Mouse (Mus musculus): ENCODE results near the gene Mrtfa.

DNA sequence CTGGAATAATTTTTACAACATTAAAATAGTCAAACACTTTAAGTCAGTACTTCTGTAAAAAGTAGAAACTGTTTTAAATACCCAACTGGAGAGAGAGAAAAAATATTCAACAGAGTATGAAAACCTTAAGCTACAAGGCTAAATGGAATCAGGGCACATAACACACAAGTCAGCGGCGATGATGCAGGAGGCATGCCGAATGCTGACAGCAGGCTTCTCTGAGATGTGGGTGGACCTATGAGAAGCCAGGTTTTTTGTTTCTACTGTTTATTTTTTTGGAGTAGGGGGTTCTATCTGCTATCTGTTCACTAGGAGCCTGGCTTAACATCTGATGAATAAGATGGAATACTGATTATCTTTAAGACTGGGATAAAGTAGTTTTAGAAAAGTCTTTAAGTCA is 80.2 kb downstream of the Mrtfa start:
- TF ChIP-seq CTCF (IDR thresholded peaks at IDR 0.05; ENCODE audit: low read depth, low read length) (no peak), POLR2A (IDR thresholded peaks at IDR 0.05; ENCODE audit: borderline replicate concordance, low read depth, low read length) (no peak)
